Mouse (Mus musculus): ENCODE measurements around the gene Gm42420.

DNA sequence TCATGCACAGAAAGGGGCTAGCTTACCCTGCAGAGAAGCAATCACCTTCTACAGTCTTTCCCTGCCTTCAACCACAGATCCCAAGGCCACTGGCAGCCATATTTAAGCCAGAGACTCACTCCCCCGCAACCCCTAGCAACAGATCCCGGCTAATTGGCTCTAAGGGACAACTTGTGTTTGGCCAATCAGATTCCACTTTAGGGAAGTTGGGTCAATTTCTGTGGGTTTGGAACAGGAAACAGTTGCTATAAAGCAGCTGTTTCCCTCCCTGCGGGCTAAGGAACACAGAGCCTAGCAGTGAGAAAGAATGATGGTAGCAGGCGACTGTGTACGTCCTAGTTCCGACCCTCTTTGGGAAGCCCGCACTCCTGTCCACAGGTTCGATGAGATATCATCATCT lies 47.3 kb upstream of the Gm42420 start:
- TF ChIP-seq POLR2A (IDR thresholded peaks at IDR 0.05; ENCODE audit: low read depth, low read length), result no peak
- no peak for TF ChIP-seq CTCF (conservative IDR thresholded peaks at IDR 0.05; ENCODE audit: insufficient read depth, insufficient read length, low read depth, low read length)

Measured in kidney, adult 2 months (tissue).